Comparison of ENCODE assay signal across 8 mouse cellular contexts in genomic region chr14:105588391-105589163, GRCm38 (mm10).
DNase-seq lines count a peak whose midpoint lies in the region; ATAC-seq lines count a peak whose summit lies in the region.

No protein-coding gene starts in this region.

- H3K36me3 ChIP-seq in neural tube, embryonic 11.5 days (ENCODE audit: control insufficient read depth, insufficient read depth, low read length) = no peaks in the 10 kb centered on the region
- H3K36me3 ChIP-seq in forebrain, embryonic 10.5 days (replicated peaks) = no peaks in the 10 kb centered on the region
- H3K36me3 ChIP-seq in hindbrain, embryonic 16.5 days (ENCODE audit: control insufficient read depth, insufficient read depth, low read length) = no peaks in the 10 kb centered on the region
- H3K36me3 ChIP-seq in limb, embryonic 12.5 days = no peaks in the 10 kb centered on the region

- no peaks in the 10 kb centered on the region for H3K27me3 ChIP-seq in neural tube, embryonic 11.5 days (ENCODE audit: control insufficient read depth, insufficient read depth, low read length)
- H3K27me3 ChIP-seq in forebrain, embryonic 10.5 days (ENCODE audit: poor library complexity, severe bottlenecking) = no peaks in the 10 kb centered on the region
- H3K27me3 ChIP-seq in hindbrain, embryonic 16.5 days (replicated peaks; ENCODE audit: control insufficient read depth, insufficient read depth, low read length) = no peaks in the 10 kb centered on the region
- no peaks in the 10 kb centered on the region for H3K27me3 ChIP-seq in limb, embryonic 12.5 days

- H3K4me3 ChIP-seq in neural tube, embryonic 11.5 days (ENCODE audit: low read depth, low read length) = no peak overlapping the region
- no peak overlapping the region for H3K4me3 ChIP-seq in forebrain, embryonic 10.5 days
- H3K4me3 ChIP-seq in hindbrain, embryonic 16.5 days (ENCODE audit: low read length) = no peak overlapping the region
- H3K4me3 ChIP-seq in limb, embryonic 12.5 days (replicated peaks) = no peak overlapping the region

- 72% methylated on average over 15 of the region's 15 CpGs for WGBS in neural tube, embryonic 11.5 days
- WGBS in forebrain, embryonic 10.5 days = 73% methylated on average over 15 of the region's 15 CpGs
- WGBS in hindbrain, embryonic 16.5 days = 48% methylated on average over 15 of the region's 15 CpGs
- 59% methylated on average over 15 of the region's 15 CpGs for WGBS in limb, embryonic 12.5 days

- no peak overlapping the region for H3K9ac ChIP-seq in neural tube, embryonic 11.5 days (ENCODE audit: low read length)
- H3K9ac ChIP-seq in hindbrain, embryonic 16.5 days (ENCODE audit: low read depth, low read length) = no peak overlapping the region
- no peak overlapping the region for H3K9ac ChIP-seq in limb, embryonic 12.5 days (replicated peaks)

- no peaks in the 10 kb centered on the region for H3K4me1 ChIP-seq in neural tube, embryonic 11.5 days (ENCODE audit: control insufficient read depth, insufficient read depth, low read length)
- H3K4me1 ChIP-seq in forebrain, embryonic 10.5 days = peaks cover 15% of the 10 kb centered on the region
- H3K4me1 ChIP-seq in hindbrain, embryonic 16.5 days (ENCODE audit: control insufficient read depth, insufficient read depth, low read depth, low read length) = no peaks in the 10 kb centered on the region
- peaks cover 58% of the 10 kb centered on the region for H3K4me1 ChIP-seq in limb, embryonic 12.5 days (replicated peaks)

- DNase-seq in neural tube, embryonic 11.5 days (ENCODE audit: low spot score) = peak; percentile 46
- DNase-seq in neural tube, embryonic 10.5 days (ENCODE audit: extremely low spot score, low spot score) = no peak
- DNase-seq in forebrain, embryonic 10.5 days (ENCODE audit: extremely low spot score, low spot score) = no peak
- peak; percentile 45 to 58 for DNase-seq in right cerebral cortex, postnatal 36 days (ENCODE audit: low spot score in 2 of 2)
- DNase-seq in thymus, postnatal 4 days = no peak

- no peak overlapping the region for H3K4me2 ChIP-seq in neural tube, embryonic 11.5 days (ENCODE audit: low read depth)
- H3K4me2 ChIP-seq in hindbrain, embryonic 16.5 days (ENCODE audit: low read length) = no peak overlapping the region; the same call in 1 of the 2 replicates
- H3K4me2 ChIP-seq in limb, embryonic 12.5 days = peak overlapping the region; percentile 2; the same call in 1 of the 2 replicates

- H3K27ac ChIP-seq in neural tube, embryonic 11.5 days (ENCODE audit: low read depth, low read length) = peak overlapping the region; percentile 34; the same call in 1 of the 2 replicates
- H3K27ac ChIP-seq in forebrain, embryonic 10.5 days = 0 out of 2 replicates have a peak overlapping the region, but pooled peaks have one; percentile 1
- H3K27ac ChIP-seq in hindbrain, embryonic 16.5 days (ENCODE audit: low read depth, low read length) = peak overlapping the region; percentile 74
- peak overlapping the region; percentile 76 for H3K27ac ChIP-seq in limb, embryonic 12.5 days

- peak; percentile 67 for ATAC-seq in neural tube, embryonic 11.5 days (ENCODE audit: insufficient read depth, low FRiP score, low TSS enrichment)
- peak; percentile 96 for ATAC-seq in hindbrain, embryonic 16.5 days
- ATAC-seq in limb, embryonic 12.5 days (ENCODE audit: insufficient number of reproducible peaks, insufficient read depth, low FRiP score, low TSS enrichment, low read depth) = peak; percentile 62; the same call in 1 of the 2 replicates
- ATAC-seq in erythroid progenitor cell, adult 5-6 weeks (replicated peaks; ENCODE audit: low FRiP score, poor library complexity, severe bottlenecking) = no peak

- no peaks in the 10 kb centered on the region for H3K9me3 ChIP-seq in neural tube, embryonic 11.5 days (ENCODE audit: control insufficient read depth, low read length)
- H3K9me3 ChIP-seq in forebrain, embryonic 10.5 days = no peaks in the 10 kb centered on the region
- H3K9me3 ChIP-seq in hindbrain, embryonic 16.5 days (ENCODE audit: control insufficient read depth, low read length) = no peaks in the 10 kb centered on the region
- no peaks in the 10 kb centered on the region for H3K9me3 ChIP-seq in limb, embryonic 12.5 days

Comparison
In these comparisons a context has a peak if more than half of its experiments do, and no peak if none do; other contexts are left out.
1. DNase-seq: peak in neural tube, embryonic 11.5 days (single experiment) and right cerebral cortex, postnatal 36 days (2 of 2); none in neural tube, embryonic 10.5 days (single experiment), forebrain, embryonic 10.5 days (single experiment) and thymus, postnatal 4 days (single experiment).
2. H3K27ac ChIP-seq: peak in every context shown above with its lines; median percentile 76 in limb, embryonic 12.5 days; 74 in hindbrain, embryonic 16.5 days; 34 in neural tube, embryonic 11.5 days; 1 in forebrain, embryonic 10.5 days.